Mouse (Mus musculus): ENCODE data around the gene Crim1. TPM values are rescaled to one million over a fixed set of nuclear protein-coding genes. Genes with fewer than 3 reads are reported as not detected.

The Crim1 gene
- total RNA-seq, 2 experiments from 2014 or later, result 0.27 to 0.73 TPM

DNA sequence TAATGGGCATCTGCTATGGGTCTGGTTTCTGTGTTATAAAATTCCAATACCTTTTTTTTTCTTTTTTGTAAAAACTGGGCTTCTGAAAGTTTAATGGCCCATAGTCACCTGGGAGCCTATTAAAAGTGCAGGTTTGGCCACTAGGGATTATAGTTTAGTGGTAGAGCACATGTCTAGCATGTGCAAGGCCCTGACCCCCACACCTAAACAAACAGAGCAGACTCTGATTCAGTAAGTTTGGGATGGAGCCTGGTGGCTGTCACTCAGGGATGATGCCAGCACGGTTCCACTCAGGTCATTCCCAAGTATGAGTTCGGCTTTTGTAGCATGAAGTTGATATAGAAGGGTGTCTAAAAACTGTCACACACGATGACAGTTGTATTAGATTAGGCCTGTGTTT, 8.8 kb downstream of the Crim1 start:
- no peak for ATAC-seq (ENCODE audit: poor library complexity, severe bottlenecking)

DNA sequence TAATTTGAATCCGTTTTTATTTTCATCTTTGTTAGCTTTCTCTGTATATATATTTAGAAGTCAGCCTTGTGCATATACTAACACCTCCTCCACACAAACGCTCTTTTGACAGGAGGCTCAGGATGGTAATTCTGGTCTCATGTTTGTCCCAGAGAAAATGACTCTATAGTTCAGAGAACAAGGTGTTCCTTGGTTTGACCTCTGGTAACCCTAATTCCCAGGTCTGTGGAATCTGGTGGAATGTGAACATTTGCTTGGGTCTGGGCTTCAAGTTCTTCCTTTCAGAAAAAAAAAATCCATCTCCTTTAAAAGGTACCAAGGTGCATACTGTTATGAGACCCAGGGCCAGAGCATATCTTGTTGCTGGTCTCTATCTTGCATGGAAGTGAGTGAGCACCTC, 9.6 kb downstream of the Crim1 start:
- no peak for ATAC-seq (ENCODE audit: poor library complexity, severe bottlenecking)

DNA sequence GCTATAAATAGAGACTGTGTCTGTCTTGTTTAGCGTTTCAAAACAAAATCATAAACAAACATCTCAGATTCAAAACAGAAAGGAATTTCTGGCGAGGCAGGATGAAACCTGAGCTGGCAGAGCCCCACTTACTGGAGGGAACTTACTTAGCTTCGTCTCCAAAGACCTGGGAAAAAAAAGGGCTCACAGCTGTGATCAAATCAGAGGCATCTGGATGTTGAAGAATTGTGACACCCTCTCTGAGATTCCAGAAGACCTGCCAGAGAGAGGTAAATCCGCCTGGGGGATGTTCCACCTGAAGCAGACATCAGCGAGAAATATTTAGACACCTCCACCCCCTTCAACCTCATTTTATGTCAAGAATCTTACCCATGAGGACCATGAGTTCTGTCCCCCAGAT, 11.8 kb downstream of the Crim1 start:
- no peak for ATAC-seq (ENCODE audit: poor library complexity, severe bottlenecking)

DNA sequence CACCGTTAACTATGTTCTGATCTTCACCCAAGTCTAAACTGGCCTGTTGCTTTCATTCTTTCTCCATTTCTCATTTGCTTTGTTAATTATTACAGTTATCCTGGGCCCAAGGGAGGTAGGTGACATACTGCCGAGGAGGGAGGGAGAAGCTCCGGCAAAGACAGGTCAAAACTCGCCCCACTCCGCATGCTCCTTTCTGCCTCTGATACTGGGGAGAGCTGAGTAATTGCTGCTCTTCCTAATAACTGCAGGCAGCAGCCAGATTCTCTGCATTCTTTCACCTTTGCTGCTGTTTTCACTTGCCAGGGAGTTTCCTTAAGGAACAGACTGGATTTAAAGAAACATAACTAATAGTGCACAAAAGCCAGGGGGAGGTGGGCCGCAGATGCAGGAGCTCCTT, 13.1 kb downstream of the Crim1 start:
- no peak for ATAC-seq (ENCODE audit: poor library complexity, severe bottlenecking)

DNA sequence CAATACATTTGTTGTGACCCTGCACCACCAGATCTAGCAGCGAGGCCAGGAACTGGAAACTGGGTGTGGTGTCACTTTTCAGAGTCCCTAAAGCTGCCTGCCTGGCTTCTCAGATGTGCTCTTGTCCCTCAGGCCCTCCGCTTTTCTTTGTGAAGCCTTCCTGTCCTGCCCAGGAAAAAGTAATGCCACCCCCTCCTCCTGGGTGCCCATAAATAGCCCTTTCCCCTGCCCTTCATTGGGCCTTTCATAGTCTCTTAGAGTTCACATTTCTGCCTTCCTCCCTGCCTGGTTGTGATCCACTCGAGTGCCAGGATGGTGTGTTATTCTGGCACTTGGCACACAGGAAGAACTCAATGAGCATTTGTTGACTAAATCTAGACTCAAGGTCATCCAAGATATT, 16.5 kb downstream of the Crim1 start:
- no peak for ATAC-seq (ENCODE audit: poor library complexity, severe bottlenecking)

DNA sequence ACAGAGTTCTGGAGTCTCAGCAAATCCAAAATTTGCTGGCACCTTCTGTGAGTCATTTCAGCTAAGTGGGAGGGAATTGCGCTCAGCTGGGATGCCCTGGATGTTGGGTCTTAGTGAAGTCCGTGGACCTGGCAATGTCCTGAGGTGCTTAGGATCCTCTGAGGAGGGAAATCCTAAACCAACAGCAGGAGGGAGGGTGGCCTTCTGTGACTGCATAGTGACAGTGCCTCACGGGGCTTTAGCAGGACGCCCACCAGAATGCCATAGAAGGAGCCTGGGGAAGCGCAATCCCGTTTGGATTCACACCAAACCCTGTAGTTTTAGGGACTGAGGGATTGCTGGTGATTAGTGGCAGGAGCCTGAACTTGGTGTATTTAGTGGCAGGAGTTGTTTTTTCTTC, 17.4 kb downstream of the Crim1 start:
- ATAC-seq (ENCODE audit: poor library complexity, severe bottlenecking), result no peak

DNA sequence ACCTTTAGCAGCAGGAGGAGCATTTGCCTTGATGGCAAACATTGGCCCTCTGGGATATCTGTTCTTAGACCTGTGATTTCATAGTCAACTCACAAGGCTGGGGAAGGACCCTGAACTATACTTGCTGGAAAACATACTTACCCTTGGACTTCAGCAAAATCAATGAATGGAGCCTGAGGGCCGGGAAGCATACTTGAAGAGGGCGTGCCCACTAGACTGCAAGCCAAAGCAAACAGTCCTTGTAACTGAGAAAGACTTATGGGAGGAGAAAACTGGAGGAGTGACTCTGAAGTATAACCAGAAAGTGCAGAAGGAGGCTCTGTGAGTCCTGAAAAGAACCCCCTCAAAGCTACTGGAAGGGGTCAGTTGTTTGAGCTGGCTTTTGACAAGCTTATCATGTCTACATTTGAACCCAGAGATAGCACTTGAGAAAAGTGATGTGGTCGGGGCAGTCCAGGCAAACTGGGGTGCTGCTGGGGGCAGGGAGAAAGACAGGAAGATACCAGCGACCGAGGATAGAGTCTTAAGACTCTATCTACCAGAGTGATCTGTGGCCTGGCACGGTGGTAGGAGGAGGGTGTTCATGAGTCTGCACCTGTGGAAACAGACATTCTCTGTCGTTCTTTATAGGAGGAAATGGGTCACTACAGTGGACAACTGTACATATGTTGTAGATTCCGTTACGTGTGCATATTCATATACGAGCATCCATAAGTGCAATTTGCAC, 18.6 kb downstream of the Crim1 start:
- ATAC-seq (ENCODE audit: poor library complexity, severe bottlenecking), result no peak

DNA sequence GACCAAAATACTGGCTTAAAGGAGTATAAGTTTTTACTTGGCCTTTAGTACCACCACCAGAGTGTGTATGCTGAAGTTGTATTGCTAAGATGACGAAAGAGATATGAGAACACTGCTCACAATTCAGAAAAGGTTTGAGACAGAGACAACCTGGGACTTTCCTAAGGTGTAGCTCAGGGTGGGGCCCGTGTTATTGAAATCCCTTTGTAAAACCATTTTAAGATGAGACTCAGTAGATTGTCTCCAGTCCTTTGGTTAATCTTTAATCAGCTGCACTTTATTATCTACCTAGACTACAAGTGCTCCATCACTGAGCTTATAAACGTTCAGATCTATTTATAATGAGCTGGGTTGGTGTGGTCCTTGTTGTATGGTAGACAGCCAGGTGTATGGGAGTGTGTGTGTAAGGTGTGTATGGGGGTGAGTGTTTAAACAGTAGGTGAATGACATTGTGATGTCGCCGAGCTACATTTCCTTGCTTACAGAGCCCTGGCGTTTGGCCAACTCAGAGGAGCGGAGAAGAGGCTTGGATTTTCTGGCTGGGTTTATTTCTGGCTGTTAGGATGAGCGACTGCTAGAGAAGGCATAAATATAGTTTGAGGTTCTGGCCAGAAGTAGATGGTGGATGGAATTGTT, 21.1 kb downstream of the Crim1 start:
- ATAC-seq (ENCODE audit: poor library complexity, severe bottlenecking), result no peak

DNA sequence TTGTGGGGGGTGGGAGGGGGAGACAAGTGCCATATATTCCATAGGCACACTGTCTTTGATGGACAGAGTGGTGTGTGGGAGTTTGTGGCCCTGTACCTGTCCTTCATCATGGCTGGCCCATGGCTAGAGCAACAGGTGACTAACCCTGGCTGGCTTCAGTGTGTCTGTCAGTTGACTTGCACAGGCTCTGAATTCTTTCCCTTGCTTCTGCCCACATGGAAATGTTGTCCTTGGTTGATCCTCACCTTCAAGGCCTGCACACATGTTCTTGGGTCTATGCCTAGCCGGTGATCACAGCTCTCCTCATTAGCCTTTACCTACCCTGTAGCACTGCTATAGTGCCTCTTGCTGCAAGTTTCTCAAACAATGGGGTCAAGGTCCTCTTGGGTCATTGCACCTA, 21.8 kb downstream of the Crim1 start:
- ATAC-seq (ENCODE audit: poor library complexity, severe bottlenecking), result no peak

DNA sequence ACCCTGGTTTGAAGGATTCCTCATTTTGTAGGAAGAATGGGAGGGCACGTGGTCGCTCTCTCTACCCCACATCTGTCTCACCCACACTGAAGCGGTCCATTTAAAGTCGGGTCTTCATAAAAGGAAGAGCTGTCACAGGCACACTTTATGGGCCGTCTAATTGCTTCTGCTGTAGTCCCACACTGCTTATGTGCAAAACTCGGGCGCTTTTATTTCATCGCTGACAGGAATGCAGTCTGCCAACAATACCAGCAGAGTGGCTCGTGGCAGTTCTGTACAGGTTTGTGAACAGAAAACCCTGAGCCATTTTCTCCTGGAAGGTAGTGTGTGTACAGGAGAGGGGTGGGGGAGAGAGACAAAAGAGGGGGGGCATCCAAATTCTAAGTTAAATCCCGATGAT, 23.9 kb downstream of the Crim1 start:
- no peak for ATAC-seq (ENCODE audit: poor library complexity, severe bottlenecking)

DNA sequence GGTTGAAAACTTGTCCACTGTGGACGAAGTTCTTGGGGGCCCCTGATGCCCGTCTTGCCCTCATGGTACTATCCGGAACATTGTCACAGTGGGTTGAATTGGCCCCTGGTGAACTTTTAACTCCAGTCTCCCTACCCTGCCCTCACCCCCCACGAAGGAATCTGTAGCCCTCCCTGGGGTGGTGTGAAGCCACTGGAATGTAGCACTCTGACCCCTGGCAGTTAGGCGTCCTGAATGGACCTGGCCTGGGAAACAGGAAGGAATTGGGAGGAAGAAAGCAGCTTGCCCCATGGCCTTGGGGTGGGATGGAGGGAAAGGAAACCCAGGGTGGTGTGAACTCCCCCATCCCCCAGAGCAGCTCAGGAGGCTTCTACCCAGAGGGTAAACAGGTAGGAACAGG, 25.5 kb downstream of the Crim1 start:
- no peak for ATAC-seq (ENCODE audit: poor library complexity, severe bottlenecking)

DNA sequence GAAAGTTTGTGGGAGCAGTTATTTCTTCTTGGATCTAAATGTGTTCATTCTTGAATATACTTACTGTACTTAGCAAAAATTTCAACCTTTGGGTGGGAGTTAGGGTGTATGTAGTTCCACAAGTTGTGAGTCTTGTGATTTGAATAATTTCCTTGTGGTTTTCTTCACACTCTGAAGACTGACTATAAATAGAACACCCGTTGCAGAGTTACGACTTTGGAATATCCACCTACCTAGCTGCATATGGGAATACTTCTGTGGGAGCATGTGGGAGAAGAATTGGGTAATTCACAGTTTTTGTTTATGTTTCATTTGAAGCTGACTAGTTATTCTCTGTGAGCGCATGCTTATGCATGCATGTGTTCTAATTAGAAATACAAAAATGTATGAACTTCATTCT, 27.2 kb downstream of the Crim1 start:
- no peak for ATAC-seq (ENCODE audit: poor library complexity, severe bottlenecking)

DNA sequence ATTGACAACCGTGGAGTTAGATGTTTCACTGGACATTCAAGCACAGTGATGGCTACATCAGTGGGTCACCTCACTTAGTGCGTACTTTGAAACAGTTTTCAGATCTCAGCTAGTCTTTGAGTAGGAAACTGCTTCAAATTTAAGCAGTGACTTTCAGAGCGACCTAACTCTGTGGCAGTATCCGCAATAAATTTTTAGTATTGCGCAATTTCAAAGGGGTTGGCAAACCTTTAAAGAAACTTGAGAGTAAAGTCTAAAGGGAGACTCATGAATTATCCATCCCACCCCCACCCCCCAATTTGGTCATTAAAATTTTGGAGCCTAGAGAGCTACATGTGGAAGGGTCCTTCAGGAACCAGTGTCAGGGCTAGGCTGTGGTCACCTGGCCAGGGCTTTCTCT, 31.5 kb downstream of the Crim1 start:
- no peak for ATAC-seq (ENCODE audit: poor library complexity, severe bottlenecking)

DNA sequence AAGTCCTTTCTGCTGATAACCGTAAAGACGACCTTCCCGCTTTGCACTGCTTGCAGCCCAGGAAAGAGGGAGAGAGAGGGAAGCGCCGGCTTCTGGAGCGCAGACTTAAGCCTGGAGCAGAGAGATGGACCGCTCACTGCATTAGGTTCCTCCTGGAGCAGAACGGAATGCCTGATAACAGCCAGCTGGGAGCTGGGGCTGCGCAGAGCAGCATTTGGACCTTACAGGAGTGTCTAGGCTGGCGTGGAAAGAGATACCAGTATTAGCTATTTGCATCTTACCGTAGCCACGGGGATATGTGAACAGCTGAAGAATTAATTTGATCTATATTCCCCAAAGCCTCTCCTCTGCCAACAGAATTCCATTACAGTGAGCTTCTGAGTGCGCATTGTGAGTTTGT, 32.7 kb downstream of the Crim1 start:
- ATAC-seq (ENCODE audit: poor library complexity, severe bottlenecking), result no peak

DNA sequence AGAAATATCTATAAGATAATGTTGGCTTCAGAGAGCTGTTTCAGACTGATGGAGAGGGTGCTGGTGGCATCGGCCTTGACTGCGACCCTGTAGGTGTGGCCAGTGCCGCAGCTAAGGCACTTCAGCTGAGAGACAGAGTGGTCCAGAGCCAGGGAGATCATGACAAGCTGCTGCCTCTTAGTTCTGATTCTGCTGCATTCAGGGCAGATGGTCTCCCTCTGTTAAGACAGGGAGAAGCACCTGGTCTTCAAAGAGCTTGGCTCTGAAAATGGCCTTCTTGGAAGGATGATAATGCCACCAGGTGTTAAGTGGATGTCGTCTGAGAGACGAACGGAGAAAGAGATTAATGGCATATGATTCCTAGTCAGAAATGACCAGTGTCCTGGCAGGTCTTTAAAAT, 33.8 kb downstream of the Crim1 start:
- ATAC-seq (ENCODE audit: poor library complexity, severe bottlenecking), result no peak

DNA sequence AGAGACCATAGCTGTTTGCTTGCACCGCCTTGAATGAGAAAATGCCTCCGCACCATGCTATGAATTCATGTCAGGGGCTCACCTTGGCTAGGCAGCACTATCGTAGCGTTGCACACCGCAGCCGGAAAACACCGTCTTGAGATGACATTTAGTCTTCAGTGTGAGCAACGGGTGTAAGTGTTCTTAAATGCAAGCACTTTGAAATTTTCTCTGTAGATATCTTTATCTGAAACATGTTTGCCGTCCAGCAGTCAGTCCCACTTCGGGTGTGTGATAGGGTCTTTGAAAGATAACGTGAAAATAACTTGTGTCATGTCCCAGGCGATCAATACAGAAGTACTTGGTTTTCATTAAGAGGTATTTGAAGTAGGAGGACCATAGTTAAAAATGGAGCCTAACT, 36.1 kb downstream of the Crim1 start:
- no peak for ATAC-seq (ENCODE audit: poor library complexity, severe bottlenecking)

DNA sequence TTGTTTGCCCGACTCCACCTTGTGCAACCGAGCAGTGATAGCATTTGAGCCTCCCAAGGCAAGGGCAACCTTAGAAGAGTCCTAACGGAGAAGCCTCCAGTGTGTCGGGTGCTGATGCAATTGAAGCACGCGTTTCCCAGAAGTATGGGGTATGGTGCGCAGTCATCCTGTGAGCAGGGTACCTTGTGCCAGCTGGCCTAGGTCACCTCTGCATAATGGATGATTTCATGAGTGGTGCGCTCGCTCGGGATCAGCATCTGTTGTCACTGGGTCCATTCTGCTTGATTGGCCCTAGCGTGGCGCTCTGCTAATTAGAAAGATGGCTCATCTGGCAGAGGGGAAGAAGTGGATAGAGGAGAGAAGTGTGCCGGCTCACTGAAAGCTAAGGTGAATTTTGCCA, 37.9 kb downstream of the Crim1 start:
- ATAC-seq (ENCODE audit: poor library complexity, severe bottlenecking), result no peak

DNA sequence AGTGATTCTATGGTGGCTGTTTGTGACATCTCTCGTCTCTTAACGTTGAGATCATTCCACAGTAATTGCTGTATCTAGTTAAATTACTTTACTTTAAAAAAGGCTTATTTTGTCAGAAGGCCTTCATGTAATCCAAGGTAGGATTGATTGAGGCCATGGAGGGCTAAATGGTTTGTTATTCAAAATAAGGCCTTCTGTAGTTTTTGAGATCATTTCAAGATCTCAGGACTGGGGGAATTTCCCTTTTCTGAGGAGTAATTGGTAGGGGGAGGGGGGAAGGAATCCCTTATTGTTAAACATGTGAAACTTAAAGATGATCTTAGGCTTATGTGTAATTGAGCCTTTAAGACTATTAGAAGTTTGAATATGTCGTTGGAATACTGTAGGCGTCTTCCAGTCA, 40.1 kb downstream of the Crim1 start:
- ATAC-seq (ENCODE audit: poor library complexity, severe bottlenecking), result no peak

DNA sequence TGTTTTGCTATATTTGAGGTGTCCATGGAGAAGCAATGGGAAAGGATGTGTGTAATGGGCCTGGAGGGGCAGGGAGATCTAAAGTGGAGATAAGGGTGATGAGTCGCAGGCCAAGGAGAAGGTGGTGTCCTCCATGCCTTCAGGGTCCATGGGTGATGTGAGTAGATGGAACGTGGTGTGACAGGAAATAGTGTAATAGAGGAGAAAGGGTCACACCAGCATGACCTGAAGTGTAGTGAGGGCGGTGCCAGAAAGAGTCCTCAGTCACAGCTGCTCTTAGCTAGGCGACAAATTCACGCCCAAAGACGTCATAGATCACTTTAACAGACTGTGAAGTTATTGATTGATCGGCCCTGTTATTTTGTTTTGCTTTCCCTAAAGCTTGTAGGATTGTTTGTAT, 41.2 kb downstream of the Crim1 start:
- no peak for ATAC-seq (ENCODE audit: poor library complexity, severe bottlenecking)

DNA sequence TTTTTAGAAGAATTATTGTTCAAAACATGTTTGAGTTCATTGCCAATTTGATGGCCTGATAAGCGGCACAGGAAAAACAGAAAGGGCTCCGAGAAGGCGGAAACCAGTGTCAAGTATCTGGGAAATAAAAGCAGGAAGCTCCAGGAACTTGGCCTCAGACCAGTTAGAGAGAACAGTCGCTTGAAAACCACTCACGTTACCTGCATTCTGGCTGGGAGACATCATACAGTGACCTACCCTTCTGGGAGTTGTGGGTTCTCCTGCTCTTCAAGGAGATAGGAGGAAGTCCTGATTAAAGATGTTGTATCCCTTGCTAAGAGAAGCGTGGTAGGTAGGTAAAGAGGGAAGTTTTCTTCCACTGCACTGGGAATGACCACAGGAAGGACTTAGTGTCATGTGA, 44.7 kb downstream of the Crim1 start:
- ATAC-seq (ENCODE audit: poor library complexity, severe bottlenecking), result no peak

DNA sequence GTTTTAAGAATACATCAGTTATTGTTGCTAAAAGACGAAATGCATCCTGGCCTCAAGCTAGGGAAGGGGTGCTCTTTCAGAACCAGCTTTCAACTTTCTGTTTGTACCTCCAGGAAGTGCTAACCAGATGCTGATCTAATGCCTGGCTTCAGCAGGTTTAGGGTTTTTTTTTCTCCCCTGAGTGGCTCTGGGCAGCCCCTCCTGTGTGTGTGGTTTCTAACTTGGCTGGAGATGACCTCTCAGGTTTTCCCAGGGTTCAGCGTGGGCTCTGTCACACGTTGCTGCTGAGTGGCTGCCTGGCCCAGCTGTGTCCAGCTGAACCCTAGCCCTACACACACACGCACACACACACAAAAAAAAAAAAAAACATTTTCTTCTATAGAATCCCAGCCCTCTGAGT, 45.4 kb downstream of the Crim1 start:
- peak; percentile 25; the same call in 1 of the 2 replicates for ATAC-seq (ENCODE audit: poor library complexity, severe bottlenecking)

DNA sequence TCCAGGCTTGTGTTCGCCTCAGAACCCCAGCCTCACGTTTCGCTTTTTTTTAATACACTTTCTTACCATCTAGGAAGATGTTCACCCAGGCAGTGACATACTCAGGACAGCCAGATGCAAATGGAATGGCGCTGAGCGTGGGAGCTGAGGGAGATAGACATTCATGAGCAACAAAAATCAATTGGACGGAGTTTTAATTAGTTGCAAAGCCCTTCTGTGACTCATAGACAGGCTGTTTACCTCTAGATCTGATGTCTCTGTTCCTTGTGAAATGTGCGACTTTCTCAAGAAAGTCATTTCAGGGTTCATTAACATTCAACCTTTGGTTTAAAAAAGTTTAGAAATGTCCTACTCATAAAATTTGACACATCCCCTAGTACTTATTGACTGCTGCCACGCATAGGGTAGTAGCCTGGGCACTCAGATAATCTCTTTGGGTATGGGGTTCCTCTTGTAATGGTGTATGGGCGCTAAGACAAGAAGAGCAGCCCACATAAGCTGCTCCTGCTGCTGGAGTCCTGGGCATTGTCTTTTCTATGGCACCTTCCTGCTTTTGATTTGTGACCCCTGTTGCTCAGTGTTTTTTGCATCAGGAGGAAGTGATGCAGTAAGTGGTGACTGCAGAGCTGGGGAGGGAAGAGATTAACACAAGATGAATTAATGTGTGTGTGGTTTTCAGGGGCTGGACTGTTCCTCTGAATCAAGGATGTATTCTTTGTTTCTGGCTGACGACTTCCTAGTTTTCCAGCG, 46.8 kb downstream of the Crim1 start:
- peak; percentile 61 for ATAC-seq (ENCODE audit: poor library complexity, severe bottlenecking)
